Mouse (Mus musculus): ENCODE measurements around the gene Olfr292. TPM values are rescaled to one million over a fixed set of nuclear protein-coding genes. Genes with fewer than 3 reads are reported as not detected.

Gene Olfr292
- not detected in 2 replicates for polyA plus RNA-seq (2012; rRNA removed)

DNA sequence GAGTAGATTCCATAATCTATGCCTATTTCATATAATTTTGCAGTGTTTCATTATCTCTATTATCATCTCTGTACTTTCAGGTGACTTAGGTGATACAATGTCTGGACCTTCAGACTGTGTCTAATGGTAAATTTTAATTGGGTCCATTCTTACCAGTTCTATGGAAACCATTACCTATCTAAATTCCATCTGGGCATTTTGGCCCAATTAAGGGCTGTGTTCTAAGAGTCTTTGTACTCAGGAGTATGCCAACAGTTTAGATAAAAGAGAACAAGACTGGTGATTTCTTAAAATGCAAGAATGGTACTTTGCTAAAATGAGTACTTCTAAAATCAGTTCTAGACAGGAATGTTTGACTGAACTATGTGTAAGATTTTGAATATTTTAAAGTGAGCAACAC lies at the start of gene Olfr292:
Gene Olfr292, plus strand, starts transcription at position 301 of the 400 bp plus-strand sequence.
- DNase-seq (ENCODE audit: low read depth), result no peak

- DNase-seq (ENCODE audit: low read depth), result no peak
Measured at GRCm38 (mm10) chr7:86648761-86649160, 39.4 kb upstream of the Olfr292 start, which contains the start of gene Olfr293. TSS of gene Olfr293 (plus strand) at chr7:86649061.

GRCm38 (mm10) chr7:86725013-86725412 lies 36.9 kb downstream of the Olfr292 start:
- DNase-seq (ENCODE audit: low read depth), result no peak

Other genes starting within 250 kb of the Olfr292 start
- gene Olfr299, start 228.4 kb upstream of the Olfr292 start, polyA plus RNA-seq (2012; rRNA removed), result not detected in 2 replicates
- not detected in 2 replicates for gene Olfr298, start 195.8 kb upstream of the Olfr292 start, polyA plus RNA-seq (2012; rRNA removed)
- not detected in 2 replicates for gene Olfr297, start 168.4 kb upstream of the Olfr292 start, polyA plus RNA-seq (2012; rRNA removed)
- gene Olfr295, start 104.5 kb upstream of the Olfr292 start, polyA plus RNA-seq (2012; rRNA removed), result not detected in 2 replicates
- gene Olfr294, start 71.7 kb upstream of the Olfr292 start, polyA plus RNA-seq (2012; rRNA removed), result not detected in 2 replicates
- gene Olfr293, start 39.3 kb upstream of the Olfr292 start, polyA plus RNA-seq (2012; rRNA removed), result not detected in 2 replicates
- 16.9 and 24.6 TPM in 2 replicates for gene Folh1, start 87.6 kb downstream of the Olfr292 start, polyA plus RNA-seq (2012; rRNA removed)
- gene Vmn2r77, start 106.7 kb downstream of the Olfr292 start, polyA plus RNA-seq (2012; rRNA removed), result not detected in 2 replicates
- 0.04 and 0.05 TPM in 2 replicates for gene Vmn2r78, start 226.8 kb downstream of the Olfr292 start, polyA plus RNA-seq (2012; rRNA removed)